Mouse (Mus musculus) intestine, embryonic 16.5 days (tissue): Measurements from ENCODE around the gene Crocc. TPM values are rescaled to one million over a fixed set of nuclear protein-coding genes. Genes with fewer than 3 reads are reported as not detected.

Experiments used
- ATAC-seq: fragments of 200-750 bp; cut with Nextera tagmentation; 2 replicates; pipeline ENCODE4 v1.8.0; 2017; ENCODE audit warnings: moderate TSS enrichment, moderate library complexity
- H3K27ac ChIP-seq: fragments of 300-500 bp; sonication (generic); 2 replicates; pipeline ENCODE4 v1.5.1; 2014; ENCODE audit warnings: mild to moderate bottlenecking, low read length
- H3K27me3 ChIP-seq: fragments of 300-500 bp; sonication (generic); replicated peaks from 2 replicates; pipeline ENCODE4 v1.6.1; 2014; ENCODE audit warnings: low read length, control low read depth, mixed read lengths; ENCODE audit not compliant: control insufficient read depth, insufficient read depth
- H3K36me3 ChIP-seq: fragments of 300-500 bp; sonication (generic); 2 replicates; pipeline ENCODE4 v1.6.1; 2014; ENCODE audit warnings: low read length, control low read depth; ENCODE audit not compliant: control insufficient read depth, insufficient read depth
- H3K4me1 ChIP-seq: fragments of 300-500 bp; sonication (generic); 2 replicates; pipeline ENCODE4 v1.6.1; 2014; ENCODE audit warnings: low read length, control low read depth, mixed read lengths; ENCODE audit not compliant: control insufficient read depth, insufficient read depth
- H3K4me2 ChIP-seq: fragments of 300-500 bp; sonication (generic); 2 replicates; pipeline ENCODE4 v1.6.1; 2014; ENCODE audit warnings: low read depth, low read length, control low read depth
- H3K4me3 ChIP-seq: fragments of 300-500 bp; sonication (generic); 2 replicates; pipeline ENCODE4 v1.5.1; 2014; ENCODE audit warnings: mild to moderate bottlenecking, low read length
- H3K9ac ChIP-seq: fragments of 300-500 bp; sonication (generic); 2 replicates; pipeline ENCODE4 v1.6.1; 2014; ENCODE audit warnings: low read depth, low read length
- H3K9me3 ChIP-seq: fragments of 300-500 bp; sonication (generic); 2 replicates; pipeline ENCODE4 v1.6.1; 2016; ENCODE audit warnings: low read length, control low read depth; ENCODE audit not compliant: control insufficient read depth
- WGBS: fragments of 180-500 bp; shearing (Covaris S2); extraction: QIAGEN DNeasy Blood & Tissue Kit; methylation state at CpG from one replicate; pipeline ENCODE4 v1.1.7; 2014; 5-methylcytosine and 5-hydroxymethylcytosine counted together
- polyA plus RNA-seq: library from polyadenylated mRNA; unstranded; fragments of >200 nt; fragmentation: Nextera tagmentation; extraction: Ambion mirVana; gene quantifications from 2 replicates; pipeline ENCODE4 v1.2.1, GENCODE M21; 2015

Crocc gene
- 2.2 and 3.5 TPM in 2 replicates for polyA plus RNA-seq

DNA sequence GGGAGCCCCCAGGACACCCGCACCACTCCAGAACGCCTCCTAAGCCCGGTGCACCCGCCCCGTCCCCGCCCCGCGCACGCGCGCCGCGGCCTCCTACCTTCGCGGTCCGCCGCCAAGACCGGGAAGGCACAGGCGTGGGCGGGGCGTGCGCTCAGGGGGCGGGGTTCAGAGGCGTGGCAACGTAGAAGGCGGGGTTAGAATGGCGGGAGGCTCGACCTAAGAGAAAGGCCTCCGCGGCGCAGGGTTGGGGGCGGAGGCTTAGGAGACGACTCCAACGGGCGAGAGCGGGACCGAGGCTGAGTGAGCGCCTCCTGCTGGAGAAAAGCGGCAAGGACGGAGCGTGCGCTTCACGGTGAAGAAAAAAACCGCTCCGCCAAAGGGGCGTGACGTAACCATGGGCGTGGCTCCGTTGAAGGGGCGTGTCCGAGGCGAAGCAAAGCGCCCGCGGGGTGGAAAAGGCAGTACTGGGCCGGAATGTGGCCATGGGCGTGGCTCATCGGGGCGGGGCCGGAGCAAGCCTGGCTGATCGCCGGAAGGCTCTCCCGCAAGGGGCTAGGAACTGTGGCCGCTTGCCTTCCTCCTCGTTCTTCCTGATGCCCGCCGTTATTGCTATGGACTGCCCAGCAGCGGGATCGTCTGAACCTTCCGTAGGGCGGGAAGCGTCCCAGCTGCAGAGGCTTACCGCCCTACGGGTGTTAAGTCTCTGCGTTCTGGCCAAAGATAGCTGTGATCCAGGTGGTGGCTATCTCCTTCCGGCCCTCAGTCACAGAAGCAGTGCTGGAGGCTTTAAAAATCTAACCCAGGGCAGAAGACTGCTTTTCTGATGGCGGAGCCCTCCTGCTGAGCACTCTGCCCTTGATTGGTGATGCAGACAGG, at the start of gene Crocc:
Gene Crocc (minus strand): TSS at position 125 of the 876 bp plus-strand sequence.
- 0 out of 2 replicates have a peak, but pooled peaks cover 2% of the 10 kb centered on the region for H3K36me3 ChIP-seq
- H3K27me3 ChIP-seq = no peaks in the 10 kb centered on the region
- WGBS = under 1% methylated on average over 77 of the region's 77 CpGs
- peak within 1 kb of the TSS; percentile 90 for H3K27ac ChIP-seq
- ATAC-seq = peak; percentile 95
- H3K4me1 ChIP-seq = peaks cover 10% of the 10 kb centered on the region
- H3K9me3 ChIP-seq = no peaks in the 10 kb centered on the region
- peak within 1 kb of the TSS; percentile 75 for H3K4me3 ChIP-seq
- H3K4me2 ChIP-seq = peak within 1 kb of the TSS; percentile 87
- peak within 1 kb of the TSS; percentile 77 for H3K9ac ChIP-seq

GRCm38 (mm10) chr4:141108196-141108732, 47.9 kb upstream of the Crocc start:
- no peak for ATAC-seq
- H3K27ac ChIP-seq = no peak overlapping the region
- no peaks in the 10 kb centered on the region for H3K4me1 ChIP-seq
- no peaks in the 10 kb centered on the region for H3K27me3 ChIP-seq
- H3K4me2 ChIP-seq = no peak overlapping the region
- 0 out of 2 replicates have a peak, but pooled peaks cover 3% of the 10 kb centered on the region for H3K9me3 ChIP-seq
- H3K9ac ChIP-seq = no peak overlapping the region
- WGBS = 33% methylated on average over 10 of the region's 10 CpGs
- H3K4me3 ChIP-seq = no peak overlapping the region
- peaks cover 22% of the 10 kb centered on the region for H3K36me3 ChIP-seq

- Histone ChIP-seq H3K27ac (no peak overlapping the region), H3K4me3 (no peak overlapping the region), H3K4me1 (no peaks in the 10 kb centered on the region), H3K9ac (no peak overlapping the region), H3K9me3 (0 out of 2 replicates have a peak, but pooled peaks cover 3% of the 10 kb centered on the region), H3K27me3 (no peaks in the 10 kb centered on the region), H3K36me3 (peaks cover 14% of the 10 kb centered on the region), H3K4me2 (no peak overlapping the region)
- ATAC-seq = no peak
- 81% methylated on average over 16 of the region's 16 CpGs for WGBS
Observed at GRCm38 (mm10) chr4:141106526-141107183, 46.3 kb upstream of the Crocc start.

DNA sequence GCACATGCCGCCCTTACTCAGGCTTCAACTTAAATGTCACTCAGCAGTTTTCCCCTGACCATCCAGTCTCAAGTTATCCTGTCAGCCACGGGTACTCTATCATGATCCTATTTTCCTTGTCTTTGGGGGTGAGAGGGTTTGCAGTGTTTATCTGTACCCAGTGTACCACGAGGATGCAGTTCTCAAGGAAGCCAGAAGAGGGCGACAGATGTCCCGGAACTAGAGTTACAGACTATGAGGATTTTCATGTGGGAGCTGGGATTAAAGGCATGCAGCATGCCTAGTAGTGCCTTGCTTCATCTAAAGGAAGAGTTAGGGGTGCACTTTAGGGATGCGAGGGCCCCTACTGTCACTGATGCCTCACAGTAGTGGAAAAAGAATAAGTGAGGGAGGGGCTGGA, 41.5 kb upstream of the Crocc start:
- WGBS = 67% methylated on average over 6 of the region's 6 CpGs
- ATAC-seq = no peak

DNA sequence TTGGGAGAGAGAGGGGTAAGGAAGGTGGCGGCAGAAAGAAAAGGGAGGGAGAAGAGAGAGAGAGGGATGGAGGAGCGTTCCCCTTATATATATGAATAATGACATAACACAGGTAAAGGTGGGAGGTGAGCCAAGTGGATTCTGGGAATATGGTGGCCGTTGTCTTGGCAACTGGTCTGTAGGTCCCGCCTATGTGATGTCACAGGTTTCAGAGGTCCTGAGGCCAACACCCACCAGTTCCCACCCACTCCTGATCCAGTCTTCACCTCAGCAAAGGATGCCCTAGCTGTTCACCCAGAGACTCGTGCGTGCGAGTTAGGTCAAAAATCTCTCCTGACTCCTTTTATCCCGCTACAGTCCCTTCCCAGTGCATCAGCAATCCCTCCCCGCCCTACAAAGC, 40.9 kb upstream of the Crocc start:
- H3K9me3 ChIP-seq = no peaks in the 10 kb centered on the region
- no peaks in the 10 kb centered on the region for H3K4me1 ChIP-seq
- no peak overlapping the region for H3K9ac ChIP-seq
- no peak for ATAC-seq
- no peak overlapping the region for H3K4me3 ChIP-seq
- no peak overlapping the region for H3K27ac ChIP-seq
- no peak overlapping the region for H3K4me2 ChIP-seq
- H3K27me3 ChIP-seq = no peaks in the 10 kb centered on the region
- WGBS = 94% methylated on average over 9 of the region's 9 CpGs
- no peaks in the 10 kb centered on the region for H3K36me3 ChIP-seq

More for the DNA sequence above, 41.5 kb upstream of the Crocc start:
- Histone ChIP-seq H3K9ac (no peak overlapping the region), H3K9me3 (no peaks in the 10 kb centered on the region), H3K4me1 (no peaks in the 10 kb centered on the region), H3K4me3 (no peak overlapping the region), H3K27ac (no peak overlapping the region), H3K36me3 (no peaks in the 10 kb centered on the region), H3K27me3 (no peaks in the 10 kb centered on the region), H3K4me2 (no peak overlapping the region)

DNA sequence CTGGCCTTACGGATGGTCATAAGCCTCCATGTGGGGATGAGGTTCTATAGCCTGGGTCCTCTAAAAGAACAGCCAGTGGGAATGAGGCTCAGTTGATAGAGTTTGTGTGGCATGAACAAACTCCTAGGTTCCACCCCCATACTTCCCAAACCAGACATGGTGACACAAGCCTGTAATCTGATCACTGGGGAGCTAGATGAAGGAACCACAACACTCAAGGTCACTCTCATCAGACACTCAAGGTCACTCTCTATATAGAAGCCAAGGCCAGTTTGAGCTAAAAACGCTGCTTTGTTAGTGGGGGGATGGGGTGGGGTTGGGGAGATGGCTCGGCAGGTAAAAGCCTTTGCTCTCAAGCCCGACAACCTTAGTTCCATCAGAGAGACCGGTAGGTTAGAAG, 39.6 kb upstream of the Crocc start:
- Histone ChIP-seq H3K27ac (no peak overlapping the region), H3K36me3 (no peaks in the 10 kb centered on the region), H3K9me3 (no peaks in the 10 kb centered on the region), H3K4me1 (no peaks in the 10 kb centered on the region), H3K4me3 (no peak overlapping the region), H3K4me2 (no peak overlapping the region), H3K27me3 (no peaks in the 10 kb centered on the region), H3K9ac (no peak overlapping the region)
- no peak for ATAC-seq
- WGBS = 72% methylated on average over 5 of the region's 5 CpGs

GRCm38 (mm10) chr4:141098935-141099334, 38.6 kb upstream of the Crocc start:
- Histone ChIP-seq H3K27me3 (no peaks in the 10 kb centered on the region), H3K4me2 (no peak overlapping the region), H3K9ac (no peak overlapping the region), H3K27ac (no peak overlapping the region), H3K4me1 (no peaks in the 10 kb centered on the region), H3K4me3 (no peak overlapping the region), H3K9me3 (no peaks in the 10 kb centered on the region), H3K36me3 (no peaks in the 10 kb centered on the region)
- 71% methylated on average over 4 of the region's 4 CpGs for WGBS
- ATAC-seq = no peak

GRCm38 (mm10) chr4:141096710-141097109, 36.4 kb upstream of the Crocc start:
- Histone ChIP-seq H3K27me3 (no peaks in the 10 kb centered on the region), H3K4me2 (no peak overlapping the region), H3K9ac (no peak overlapping the region), H3K36me3 (no peaks in the 10 kb centered on the region), H3K4me1 (no peaks in the 10 kb centered on the region), H3K9me3 (no peaks in the 10 kb centered on the region), H3K4me3 (no peak overlapping the region), H3K27ac (no peak overlapping the region)
- no peak for ATAC-seq
- 20% methylated on average over 9 of the region's 9 CpGs for WGBS

GRCm38 (mm10) chr4:141095016-141095415, 34.7 kb upstream of the Crocc start:
- ATAC-seq = no peak
- 79% methylated on average over 10 of the region's 10 CpGs for WGBS
- Histone ChIP-seq H3K9me3 (no peaks in the 10 kb centered on the region), H3K27ac (no peak overlapping the region), H3K27me3 (no peaks in the 10 kb centered on the region), H3K4me2 (no peak overlapping the region), H3K36me3 (no peaks in the 10 kb centered on the region), H3K4me3 (no peak overlapping the region), H3K9ac (no peak overlapping the region), H3K4me1 (no peaks in the 10 kb centered on the region)
